Mouse (Mus musculus) liver, adult (tissue): ENCODE results near the gene Foxo3.
A peak's percentile ranks its signal among the peaks of the same experiment; 100 is the strongest.

ENCODE experiments used
- GATA4 ChIP-seq: IDR thresholded peaks from 2 replicates; pipeline ENCODE4 v1.6.1; 2014; ENCODE audit warnings: mild to moderate bottlenecking, low read length; ENCODE audit not compliant: insufficient replicate concordance

Gene Foxo3

GRCm38 (mm10) chr10:42230471-42231099, 46.0 kb downstream of the Foxo3 start:
- TF ChIP-seq GATA4: peak; percentile 42; the same call in 1 of the 2 replicates

- TF ChIP-seq GATA4: no peak
These were observed 48.8 kb downstream of the Foxo3 start for GRCm38 (mm10) chr10:42227751-42228241.

GRCm38 (mm10) chr10:42226176-42226575, 50.4 kb downstream of the Foxo3 start:
- TF ChIP-seq GATA4: no peak

GRCm38 (mm10) chr10:42225184-42225935, 51.2 kb downstream of the Foxo3 start:
- peak; percentile 16; the same call in 1 of the 2 replicates for TF ChIP-seq GATA4

- TF ChIP-seq GATA4: no peak
These were observed 54.6 kb downstream of the Foxo3 start for GRCm38 (mm10) chr10:42221996-42222395.

- no peak for TF ChIP-seq GATA4
These were observed 55.2 kb downstream of the Foxo3 start for GRCm38 (mm10) chr10:42221136-42221891.

GRCm38 (mm10) chr10:42220418-42220952, 56.1 kb downstream of the Foxo3 start:
- no peak for TF ChIP-seq GATA4

GRCm38 (mm10) chr10:42211407-42211806, 65.1 kb downstream of the Foxo3 start:
- TF ChIP-seq GATA4: no peak

GRCm38 (mm10) chr10:42210641-42211040, 65.9 kb downstream of the Foxo3 start:
- TF ChIP-seq GATA4: no peak

GRCm38 (mm10) chr10:42209809-42210208, 66.7 kb downstream of the Foxo3 start:
- TF ChIP-seq GATA4: no peak

- TF ChIP-seq GATA4: no peak
These were observed 68.9 kb downstream of the Foxo3 start for GRCm38 (mm10) chr10:42207612-42208011.

- TF ChIP-seq GATA4: no peak
These were observed 71.7 kb downstream of the Foxo3 start for GRCm38 (mm10) chr10:42204768-42205412.

GRCm38 (mm10) chr10:42203321-42204155, 73.0 kb downstream of the Foxo3 start:
- no peak for TF ChIP-seq GATA4

- TF ChIP-seq GATA4: no peak
These were observed 74.0 kb downstream of the Foxo3 start for GRCm38 (mm10) chr10:42202561-42202960.
